Mouse (Mus musculus): ENCODE measurements around the gene Dync1li1. TPM values are rescaled to one million over a fixed set of nuclear protein-coding genes. Genes with fewer than 3 reads are reported as not detected.
"Not testable (repeated sequence)": the region's sequence is repeated elsewhere in the genome, so short reads cannot be mapped to it uniquely, and the experiment has no call there.

Dync1li1 gene
- total RNA-seq, 2 experiments from 2014 or later: 37.9 to 38.4 TPM

GRCm38 (mm10) chr9:114673626-114674025 lies 15.0 kb upstream of the Dync1li1 start:
- DNase-seq: no peak

GRCm38 (mm10) chr9:114678576-114678975 lies 10.0 kb upstream of the Dync1li1 start:
- no peak for DNase-seq

- DNase-seq: no peak
These were observed 8.6 kb upstream of the Dync1li1 start for GRCm38 (mm10) chr9:114679944-114680343.

GRCm38 (mm10) chr9:114680531-114680930 lies 8.1 kb upstream of the Dync1li1 start:
- DNase-seq: no peak

GRCm38 (mm10) chr9:114682193-114682592 lies 6.4 kb upstream of the Dync1li1 start:
- no peak for DNase-seq

- no peak for DNase-seq
These were observed 2.3 kb upstream of the Dync1li1 start for GRCm38 (mm10) chr9:114686245-114686644.

GRCm38 (mm10) chr9:114687639-114688038 lies 951 bp upstream of the Dync1li1 start:
- DNase-seq: no peak

- no peak for DNase-seq
These were observed 390 bp downstream of the Dync1li1 start for GRCm38 (mm10) chr9:114688953-114689407.

GRCm38 (mm10) chr9:114690119-114690601 lies 1.6 kb downstream of the Dync1li1 start:
- no peak for DNase-seq

GRCm38 (mm10) chr9:114691112-114691511 lies 2.5 kb downstream of the Dync1li1 start:
- DNase-seq: no peak

GRCm38 (mm10) chr9:114695662-114696061 lies 7.1 kb downstream of the Dync1li1 start:
- DNase-seq: not testable (repeated sequence)

GRCm38 (mm10) chr9:114697072-114697471 lies 8.5 kb downstream of the Dync1li1 start:
- DNase-seq: no peak

GRCm38 (mm10) chr9:114697926-114698325 lies 9.3 kb downstream of the Dync1li1 start:
- no peak for DNase-seq

- DNase-seq: no peak
These were observed 10.7 kb downstream of the Dync1li1 start for GRCm38 (mm10) chr9:114699262-114699661.

- DNase-seq: no peak
These were observed 11.5 kb downstream of the Dync1li1 start for GRCm38 (mm10) chr9:114699882-114700665.

GRCm38 (mm10) chr9:114701031-114701430 lies 12.4 kb downstream of the Dync1li1 start:
- no peak for DNase-seq

- no peak for DNase-seq
These were observed 13.3 kb downstream of the Dync1li1 start for GRCm38 (mm10) chr9:114701921-114702320.

- DNase-seq: no peak
These were observed 19.2 kb downstream of the Dync1li1 start for GRCm38 (mm10) chr9:114707805-114708204.

GRCm38 (mm10) chr9:114710345-114710744 lies 21.8 kb downstream of the Dync1li1 start:
- DNase-seq: no peak

GRCm38 (mm10) chr9:114713481-114713880 lies 24.9 kb downstream of the Dync1li1 start:
- no peak for DNase-seq

- DNase-seq: no peak
These were observed 28.2 kb downstream of the Dync1li1 start for GRCm38 (mm10) chr9:114716677-114717331.

GRCm38 (mm10) chr9:114727315-114727714 lies 38.7 kb downstream of the Dync1li1 start:
- peak; percentile 31 for DNase-seq

- not testable (repeated sequence) for DNase-seq
These were observed 39.8 kb downstream of the Dync1li1 start for GRCm38 (mm10) chr9:114728432-114728831.
